Mouse (Mus musculus): Measurements from ENCODE around the gene Kifap3. TPM values are rescaled to one million over a fixed set of nuclear protein-coding genes. Genes with fewer than 3 reads are reported as not detected.
"Not testable (repeated sequence)": the region's sequence is repeated elsewhere in the genome, so short reads cannot be mapped to it uniquely, and the experiment has no call there.

Gene Kifap3
- polyA plus RNA-seq, 2 experiments, result 28.2 to 46.3 TPM

- TF ChIP-seq POLR2A (IDR thresholded peaks at IDR 0.05; ENCODE audit: borderline replicate concordance, extremely low read depth, insufficient read depth, insufficient read length), result no peak
- Histone ChIP-seq H3K9me3 (ENCODE audit: control insufficient read depth, low read length) (no peaks in the 10 kb centered on the region), H3K4me3 (replicated peaks; ENCODE audit: low read length) (no peak overlapping the region), H3K36me3 (ENCODE audit: control insufficient read depth, insufficient read depth, low read length) (no peaks in the 10 kb centered on the region), H3K4me1 (ENCODE audit: control insufficient read depth, insufficient read depth, low read length) (0 out of 2 replicates have a peak, but pooled peaks cover 12% of the 10 kb centered on the region), H3K4me2 (replicated peaks; ENCODE audit: low read depth, low read length, severe bottlenecking) (no peak overlapping the region), H3K27ac (replicated peaks; ENCODE audit: low read depth, low read length) (peak overlapping the region; percentile 20; the same call in 1 of the 2 replicates), H3K9ac (ENCODE audit: low read depth, low read length, severe bottlenecking) (no peak overlapping the region), H3K27me3 (ENCODE audit: control insufficient read depth, insufficient read depth, low read length) (no peaks in the 10 kb centered on the region)
- WGBS, result 26% methylated on average over 10 of the region's 10 CpGs
- DNase-seq (ENCODE audit: low spot score) (no peak), ATAC-seq (ENCODE audit: low FRiP score, low read depth) (peak; percentile 44; the same call in 1 of the 2 replicates)
These were observed 21.7 kb upstream of the Kifap3 start for GRCm38 (mm10) chr1:163757462-163758207.

DNA sequence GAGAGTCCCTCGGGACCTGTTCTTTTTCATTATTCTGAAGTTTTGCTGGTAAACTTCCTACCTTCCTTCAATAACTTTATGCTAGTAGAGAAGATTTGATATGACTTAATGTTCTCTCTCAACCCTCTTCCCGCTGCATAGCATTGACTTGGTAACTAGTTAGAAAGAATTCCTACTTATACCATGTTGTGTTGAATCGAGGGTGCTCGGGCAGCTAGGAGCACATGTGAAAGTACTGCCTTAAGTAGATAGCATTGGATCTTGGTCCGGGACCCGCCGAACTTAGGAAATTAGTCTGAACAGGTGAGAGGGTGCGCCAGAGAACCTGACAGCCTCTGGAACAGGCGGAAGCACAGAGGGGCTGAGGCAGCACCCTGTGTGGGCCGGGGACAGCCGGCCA, 4.2 kb downstream of the Kifap3 start:
- not testable (repeated sequence) for H3K27ac ChIP-seq (replicated peaks; ENCODE audit: low read depth, low read length); H3K36me3 ChIP-seq (ENCODE audit: control insufficient read depth, insufficient read depth, low read length); H3K4me3 ChIP-seq (replicated peaks; ENCODE audit: low read length); ATAC-seq (ENCODE audit: low FRiP score, low read depth); DNase-seq (ENCODE audit: low spot score); H3K9me3 ChIP-seq (ENCODE audit: control insufficient read depth, low read length); H3K4me2 ChIP-seq (replicated peaks; ENCODE audit: low read depth, low read length, severe bottlenecking); H3K4me1 ChIP-seq (ENCODE audit: control insufficient read depth, insufficient read depth, low read length); H3K9ac ChIP-seq (ENCODE audit: low read depth, low read length, severe bottlenecking); H3K27me3 ChIP-seq (ENCODE audit: control insufficient read depth, insufficient read depth, low read length)
- 95% methylated on average over 8 of the region's 11 CpGs for WGBS

DNA sequence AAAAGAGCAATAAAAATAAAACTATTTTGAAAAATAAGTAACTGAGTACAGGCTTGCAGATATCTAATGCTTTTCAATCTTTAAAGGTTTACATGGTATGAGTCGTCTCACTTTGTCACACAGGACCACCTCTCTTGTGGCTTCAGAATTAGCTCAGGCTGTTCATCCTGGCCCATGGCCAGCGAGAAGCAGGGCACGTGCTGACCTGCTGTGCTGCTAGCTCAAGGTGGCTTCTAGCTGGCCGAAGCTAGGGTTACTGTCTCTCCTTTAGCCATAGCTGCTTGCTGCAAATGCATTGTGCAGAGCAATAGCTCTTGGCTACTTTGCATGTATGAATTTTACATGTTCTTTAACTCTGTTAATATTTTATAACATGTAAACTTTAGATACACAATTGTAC, 42.0 kb downstream of the Kifap3 start:
- DNase-seq (ENCODE audit: low spot score) (no peak), ATAC-seq (ENCODE audit: low FRiP score, low read depth) (no peak)
- no peak for TF ChIP-seq POLR2A (IDR thresholded peaks at IDR 0.05; ENCODE audit: borderline replicate concordance, extremely low read depth, insufficient read depth, insufficient read length)
- 51% methylated on average over 4 of the region's 4 CpGs for WGBS
- no peaks in the 10 kb centered on the region for H3K27me3 ChIP-seq (ENCODE audit: control insufficient read depth, insufficient read depth, low read length)
- H3K27ac ChIP-seq (replicated peaks; ENCODE audit: low read depth, low read length), result no peak overlapping the region
- H3K4me3 ChIP-seq (replicated peaks; ENCODE audit: low read length), result no peak overlapping the region
- H3K4me1 ChIP-seq (ENCODE audit: control insufficient read depth, insufficient read depth, low read length), result no peaks in the 10 kb centered on the region
- H3K9ac ChIP-seq (ENCODE audit: low read depth, low read length, severe bottlenecking), result no peak overlapping the region
- peaks cover 11% of the 10 kb centered on the region; the same call in 1 of the 2 replicates for H3K36me3 ChIP-seq (ENCODE audit: control insufficient read depth, insufficient read depth, low read length)
- no peak overlapping the region for H3K4me2 ChIP-seq (replicated peaks; ENCODE audit: low read depth, low read length, severe bottlenecking)
- no peaks in the 10 kb centered on the region for H3K9me3 ChIP-seq (ENCODE audit: control insufficient read depth, low read length)

GRCm38 (mm10) chr1:163829482-163829881, 50.1 kb downstream of the Kifap3 start:
- H3K4me3 ChIP-seq (replicated peaks; ENCODE audit: low read length), result no peak overlapping the region
- no peak overlapping the region for H3K4me2 ChIP-seq (replicated peaks; ENCODE audit: low read depth, low read length, severe bottlenecking)
- TF ChIP-seq POLR2A (IDR thresholded peaks at IDR 0.05; ENCODE audit: borderline replicate concordance, extremely low read depth, insufficient read depth, insufficient read length), result no peak
- no peak overlapping the region for H3K27ac ChIP-seq (replicated peaks; ENCODE audit: low read depth, low read length)
- H3K4me1 ChIP-seq (ENCODE audit: control insufficient read depth, insufficient read depth, low read length), result no peaks in the 10 kb centered on the region
- peaks cover 17% of the 10 kb centered on the region for H3K36me3 ChIP-seq (ENCODE audit: control insufficient read depth, insufficient read depth, low read length)
- no peak for DNase-seq (ENCODE audit: low spot score)
- no peak overlapping the region for H3K9ac ChIP-seq (ENCODE audit: low read depth, low read length, severe bottlenecking)
- H3K27me3 ChIP-seq (ENCODE audit: control insufficient read depth, insufficient read depth, low read length), result no peaks in the 10 kb centered on the region
- no peak for ATAC-seq (ENCODE audit: low FRiP score, low read depth)
- no peaks in the 10 kb centered on the region for H3K9me3 ChIP-seq (ENCODE audit: control insufficient read depth, low read length)

DNA sequence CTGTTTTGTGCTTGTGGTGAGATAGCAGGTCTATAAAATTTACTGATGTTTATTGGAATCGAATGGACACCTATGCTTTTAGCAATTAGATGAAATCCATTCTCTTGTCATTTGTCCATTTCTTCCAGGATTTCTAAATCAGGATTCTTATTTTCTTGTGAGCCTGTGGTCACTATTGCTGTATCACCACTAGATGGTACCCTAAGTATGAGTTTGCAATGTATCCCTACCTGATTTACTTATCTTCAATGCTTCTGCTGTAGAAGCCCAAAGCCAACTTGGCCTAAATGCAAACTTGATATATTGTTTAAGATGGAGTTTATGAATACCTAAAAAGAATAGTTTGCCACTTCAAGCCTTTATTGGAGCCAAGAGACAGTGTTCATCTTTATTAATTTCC, 54.7 kb downstream of the Kifap3 start:
- no peaks in the 10 kb centered on the region for H3K9me3 ChIP-seq (ENCODE audit: control insufficient read depth, low read length)
- no peaks in the 10 kb centered on the region for H3K27me3 ChIP-seq (ENCODE audit: control insufficient read depth, insufficient read depth, low read length)
- no peak for ATAC-seq (ENCODE audit: low FRiP score, low read depth)
- TF ChIP-seq POLR2A (IDR thresholded peaks at IDR 0.05; ENCODE audit: borderline replicate concordance, extremely low read depth, insufficient read depth, insufficient read length), result no peak
- no peaks in the 10 kb centered on the region for H3K4me1 ChIP-seq (ENCODE audit: control insufficient read depth, insufficient read depth, low read length)
- no peak overlapping the region for H3K4me3 ChIP-seq (replicated peaks; ENCODE audit: low read length)
- no peak overlapping the region for H3K4me2 ChIP-seq (replicated peaks; ENCODE audit: low read depth, low read length, severe bottlenecking)
- peaks cover 9% of the 10 kb centered on the region for H3K36me3 ChIP-seq (ENCODE audit: control insufficient read depth, insufficient read depth, low read length)
- H3K27ac ChIP-seq (replicated peaks; ENCODE audit: low read depth, low read length), result no peak overlapping the region
- 49% methylated on average over 1 of the region's 1 CpGs for WGBS
- no peak overlapping the region for H3K9ac ChIP-seq (ENCODE audit: low read depth, low read length, severe bottlenecking)
- DNase-seq (ENCODE audit: low spot score), result peak; percentile 64
